Mouse (Mus musculus) mouse trophoblast stem cell (cell line): ENCODE results near the gene Setd4.
"Not testable (repeated sequence)": the region's sequence is repeated elsewhere in the genome, so short reads cannot be mapped to it uniquely, and the experiment has no call there.

ENCODE experiments used
- in situ Hi-C, 2 experiments: fragments of 300-500 bp; cut with MseI, MboI; formaldehyde crosslinking; loops; 2 replicates in 1 of 2; 3 replicates in 1 of 2; pipeline ENCODE4 v1.15.1; 2025

Gene Setd4

GRCm38 (mm10) chr16:93603439-93604212, at the start of gene Setd4:
Gene Setd4, minus strand, starts transcription at chr16:93604063.
- in situ Hi-C loops = no loop called here

GRCm38 (mm10) chr16:93648441-93649183, 44.7 kb upstream of the Setd4 start:
- in situ Hi-C loops = no loop called here

GRCm38 (mm10) chr16:93644006-93644405, 40.1 kb upstream of the Setd4 start:
- in situ Hi-C loops = no loop called here

- in situ Hi-C loops = no loop called here
Measured at GRCm38 (mm10) chr16:93627761-93628400, 24.0 kb upstream of the Setd4 start, which contains the start of gene Gm5678. Gene Gm5678, plus strand, starts transcription at chr16:93628097.

GRCm38 (mm10) chr16:93626745-93627144, 22.9 kb upstream of the Setd4 start:
- in situ Hi-C loops = no loop called here

GRCm38 (mm10) chr16:93624671-93625070, 20.8 kb upstream of the Setd4 start:
- in situ Hi-C loops = no loop called here

- in situ Hi-C loops = not testable (repeated sequence)
Measured at GRCm38 (mm10) chr16:93623759-93624158, 19.9 kb upstream of the Setd4 start.

- in situ Hi-C loops = no loop called here
Measured at GRCm38 (mm10) chr16:93615118-93615870, 11.4 kb upstream of the Setd4 start.

GRCm38 (mm10) chr16:93610961-93611360, 7.1 kb upstream of the Setd4 start:
- in situ Hi-C loops = no loop called here

- in situ Hi-C loops = no loop called here
Measured at GRCm38 (mm10) chr16:93609796-93610195, 5.9 kb upstream of the Setd4 start.

GRCm38 (mm10) chr16:93608731-93609130, 4.9 kb upstream of the Setd4 start:
- in situ Hi-C loops = no loop called here

- in situ Hi-C loops = no loop called here
Measured at GRCm38 (mm10) chr16:93607669-93608101, 3.8 kb upstream of the Setd4 start.

GRCm38 (mm10) chr16:93606146-93606545, 2.3 kb upstream of the Setd4 start:
- in situ Hi-C loops = no loop called here

- in situ Hi-C loops = no loop called here
Measured at GRCm38 (mm10) chr16:93605553-93605952, 1.7 kb upstream of the Setd4 start, which contains the start of gene Cbr1. Gene Cbr1, plus strand, starts transcription at chr16:93605853.

- in situ Hi-C loops = no loop called here
Measured at GRCm38 (mm10) chr16:93604481-93604969, 662 bp upstream of the Setd4 start.

GRCm38 (mm10) chr16:93599461-93599860, 4.4 kb downstream of the Setd4 start:
- in situ Hi-C loops = no loop called here

GRCm38 (mm10) chr16:93597551-93597950, 6.3 kb downstream of the Setd4 start:
- in situ Hi-C loops = no loop called here

GRCm38 (mm10) chr16:93596807-93597206, 7.1 kb downstream of the Setd4 start:
- in situ Hi-C loops = no loop called here

GRCm38 (mm10) chr16:93595766-93596165, 8.1 kb downstream of the Setd4 start:
- in situ Hi-C loops = no loop called here

- in situ Hi-C loops = no loop called here
Measured at GRCm38 (mm10) chr16:93594448-93594847, 9.4 kb downstream of the Setd4 start.

- in situ Hi-C loops = no loop called here
Measured at GRCm38 (mm10) chr16:93593406-93593805, 10.5 kb downstream of the Setd4 start.
